Mouse (Mus musculus) heart, postnatal 0 days (tissue): ENCODE results near the gene Dgkz.

Source experiments
- CTCF ChIP-seq: IDR thresholded peaks from 2 replicates; pipeline ENCODE4 v1.5.1; 2016; ENCODE audit warnings: antibody characterized with exemption, control low read depth, low read depth
- EP300 ChIP-seq: IDR thresholded peaks from 2 replicates; pipeline ENCODE4 v1.6.1; 2016; ENCODE audit warnings: antibody characterized with exemption, low read depth

DNA sequence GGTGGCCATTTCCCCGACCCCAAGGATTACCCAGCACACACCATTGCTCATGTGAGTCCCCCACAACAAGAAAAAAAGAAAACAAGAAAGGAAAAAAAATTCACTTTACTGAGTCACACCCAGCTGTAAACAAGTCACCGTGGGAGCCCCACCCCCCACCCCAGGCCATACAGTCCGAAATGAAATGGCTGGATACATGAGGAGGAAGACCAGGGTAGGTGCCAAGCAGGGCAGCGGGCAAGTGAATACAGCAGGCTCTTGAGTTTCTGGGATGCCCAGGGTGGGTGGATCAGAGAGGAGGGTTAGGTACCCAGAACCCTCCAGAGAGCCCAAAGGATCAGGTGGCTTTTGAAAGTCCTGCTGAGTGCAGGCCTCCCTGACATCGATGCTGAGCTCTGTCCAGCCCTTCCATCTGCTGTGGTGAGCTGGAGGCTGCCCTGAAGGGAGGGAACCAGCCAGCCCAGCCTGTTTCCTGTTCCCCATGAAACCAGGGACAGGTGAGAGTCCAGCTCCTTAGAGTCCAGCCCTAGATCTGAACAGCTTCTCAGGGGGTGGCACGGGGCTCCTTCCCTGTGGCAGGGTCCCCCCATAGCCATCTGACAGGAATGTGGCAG lies 42.8 kb downstream of the Dgkz start:
- TF ChIP-seq CTCF (no peak), EP300 (no peak)
